Mouse (Mus musculus) ZHBTc4 (cell line): Measurements from ENCODE around the gene Fkbp9.
A peak's percentile ranks its signal among the peaks of the same experiment; 100 is the strongest.
"Not testable (repeated sequence)": the region's sequence is repeated elsewhere in the genome, so short reads cannot be mapped to it uniquely, and the experiment has no call there.

Experiments used
- DNase-seq: peaks from one replicate; pipeline ENCODE4 v3.0.0-alpha.2; 2011; ENCODE audit warnings: low read depth, low spot score

The Fkbp9 gene

GRCm38 (mm10) chr6:56837621-56838020 lies 5.8 kb downstream of the Fkbp9 start:
- no peak for DNase-seq

- no peak for DNase-seq
Observed at GRCm38 (mm10) chr6:56843229-56843628, 11.4 kb downstream of the Fkbp9 start.

DNA sequence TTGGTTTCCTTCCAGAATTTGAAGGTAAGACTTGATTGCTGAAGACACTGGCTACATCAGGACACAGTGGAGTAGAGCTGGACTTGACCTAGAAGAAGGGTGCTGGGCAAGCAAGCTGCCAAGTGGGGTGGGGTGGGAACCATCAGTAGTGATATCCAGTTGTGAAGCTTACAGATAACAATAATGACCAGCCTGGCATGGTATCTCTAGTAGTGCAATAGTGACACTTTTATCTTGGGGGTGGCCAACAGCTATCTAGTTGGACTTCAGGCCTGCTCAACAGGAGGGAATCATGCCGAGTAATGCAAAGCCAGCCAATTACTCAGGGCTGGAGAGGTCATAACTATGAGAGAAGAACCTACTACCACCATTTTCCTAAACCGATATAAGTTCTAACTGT lies 12.5 kb downstream of the Fkbp9 start:
- no peak for DNase-seq

DNA sequence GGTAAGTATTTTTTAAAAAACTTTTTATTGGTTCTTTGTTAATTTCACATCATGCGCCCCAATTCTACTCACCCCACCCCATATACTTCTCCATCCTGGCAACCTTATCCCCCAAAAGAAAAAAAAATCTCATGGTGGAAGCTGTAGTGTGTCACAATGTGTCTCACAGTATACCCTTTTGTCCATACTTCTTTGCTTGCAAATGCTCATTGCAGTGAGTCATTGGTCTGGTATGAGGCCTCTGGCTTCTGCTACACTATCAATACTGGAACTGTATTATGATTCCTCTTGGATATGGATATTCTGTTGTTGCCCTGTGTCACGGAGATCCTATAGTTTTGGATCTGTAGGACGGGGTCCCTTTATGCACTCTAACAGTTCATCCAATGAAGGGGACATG lies 17.1 kb downstream of the Fkbp9 start:
- DNase-seq, result no peak

DNA sequence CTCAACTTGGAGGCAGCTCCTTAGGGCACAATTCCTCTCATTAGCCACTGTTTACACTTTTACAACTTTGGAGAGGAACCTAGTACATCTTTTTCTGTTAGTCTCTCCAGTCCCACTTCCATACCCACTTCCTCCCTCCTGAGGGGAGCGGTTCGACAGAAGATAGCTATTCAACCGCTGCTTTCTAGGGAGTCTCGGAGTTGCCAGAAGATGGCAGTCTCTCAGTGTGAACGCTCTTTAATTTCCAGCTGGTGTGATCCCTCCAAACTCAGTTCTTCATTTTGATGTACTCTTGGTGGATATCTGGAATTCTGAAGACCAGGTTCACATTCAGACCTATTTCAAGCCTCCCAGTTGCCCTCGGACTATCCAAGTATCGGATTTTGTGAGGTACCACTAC lies 18.5 kb downstream of the Fkbp9 start:
- no peak for DNase-seq

GRCm38 (mm10) chr6:56854803-56855202 lies 22.9 kb downstream of the Fkbp9 start:
- no peak for DNase-seq

- DNase-seq, result no peak
Observed at GRCm38 (mm10) chr6:56856748-56857147, 24.9 kb downstream of the Fkbp9 start.

DNA sequence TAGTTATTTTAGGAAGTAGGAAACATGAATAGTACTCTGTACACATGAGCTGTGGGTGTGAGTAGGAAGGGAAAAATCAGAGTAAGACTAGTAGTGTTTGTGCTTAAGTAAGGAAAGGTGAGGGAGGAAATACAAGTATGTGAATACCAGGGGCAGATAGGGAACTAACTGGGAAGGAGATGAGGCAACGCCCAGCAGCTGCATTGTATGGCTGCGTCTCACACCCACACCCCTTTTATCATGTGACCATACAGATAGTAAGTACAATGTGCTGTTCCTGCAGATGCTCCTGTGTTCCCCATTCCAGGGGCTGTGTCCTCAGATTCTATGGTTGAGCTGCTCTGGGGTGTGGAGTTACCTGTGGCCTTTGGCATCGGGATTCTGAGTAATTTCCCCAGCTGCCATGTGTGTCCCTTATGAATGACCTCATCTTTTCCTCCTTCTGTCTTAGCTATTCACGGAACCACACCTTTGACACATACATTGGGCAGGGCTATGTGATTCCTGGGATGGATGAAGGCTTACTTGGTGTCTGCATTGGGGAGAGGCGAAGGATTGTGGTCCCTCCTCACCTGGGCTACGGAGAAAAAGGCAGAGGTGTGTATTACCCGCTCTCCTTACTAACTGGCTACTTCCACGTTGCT lies 28.5 kb downstream of the Fkbp9 start:
- no peak for DNase-seq

DNA sequence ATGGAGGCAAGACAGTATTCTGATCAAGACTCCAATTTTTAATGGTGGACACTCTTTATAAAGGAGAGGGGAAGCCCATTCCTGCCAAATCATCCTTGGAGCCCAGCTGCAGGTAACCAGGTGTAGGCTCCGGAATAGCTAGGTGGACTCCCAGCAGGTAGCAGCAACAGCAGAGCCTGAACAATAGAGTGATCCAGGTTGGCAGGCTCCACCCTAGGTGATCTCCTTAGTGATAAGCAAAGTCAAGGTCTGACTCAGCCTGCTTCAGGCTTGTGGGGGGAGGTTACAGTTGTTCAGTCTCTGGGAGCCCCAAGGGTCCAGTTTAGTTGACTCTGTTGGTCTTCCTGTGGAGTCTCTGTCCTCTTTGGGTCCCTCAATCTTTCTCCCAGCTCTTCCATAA lies 35.0 kb downstream of the Fkbp9 start:
- DNase-seq, result not testable (repeated sequence)

DNA sequence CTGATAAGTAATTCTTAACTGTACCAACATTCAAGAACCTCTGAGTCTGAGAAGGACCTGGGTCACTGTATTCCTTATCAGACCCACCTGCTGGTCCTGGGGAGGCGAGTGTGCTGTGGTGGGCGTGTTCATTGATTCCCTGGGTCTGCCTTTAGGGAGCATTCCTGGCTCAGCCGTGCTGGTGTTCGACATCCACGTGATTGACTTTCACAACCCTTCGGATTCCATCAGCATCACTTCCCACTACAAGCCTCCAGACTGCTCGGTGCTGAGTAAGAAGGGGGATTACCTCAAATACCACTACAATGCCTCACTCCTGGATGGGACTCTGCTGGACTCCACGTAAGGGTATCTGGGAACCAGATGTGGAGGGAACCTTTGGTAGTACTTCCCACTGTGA lies 36.7 kb downstream of the Fkbp9 start:
- DNase-seq, result peak; percentile 35

- no peak for DNase-seq
Observed at GRCm38 (mm10) chr6:56870027-56870426, 38.2 kb downstream of the Fkbp9 start.

DNA sequence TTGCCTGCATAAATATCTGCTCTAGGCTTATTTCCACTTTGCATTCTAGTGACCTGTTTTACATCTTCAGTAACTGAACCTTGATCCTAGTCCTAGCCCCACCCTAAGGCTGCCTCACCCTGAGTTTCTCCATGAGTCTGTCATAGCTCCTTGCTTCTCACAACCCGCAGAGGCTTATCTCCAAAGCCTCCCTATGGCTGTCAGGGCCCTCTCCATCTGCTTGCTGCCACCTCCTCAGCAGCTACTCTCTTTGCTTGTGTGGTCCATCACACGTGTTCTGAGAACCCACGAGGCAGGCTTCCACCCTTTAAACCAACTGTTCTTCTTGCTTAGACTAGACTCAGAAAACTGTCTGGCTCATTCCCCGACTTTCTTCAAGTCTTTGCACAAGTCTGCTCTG lies 45.0 kb downstream of the Fkbp9 start:
- no peak for DNase-seq

GRCm38 (mm10) chr6:56877985-56878384 lies 46.1 kb downstream of the Fkbp9 start:
- DNase-seq, result peak; percentile 26

DNA sequence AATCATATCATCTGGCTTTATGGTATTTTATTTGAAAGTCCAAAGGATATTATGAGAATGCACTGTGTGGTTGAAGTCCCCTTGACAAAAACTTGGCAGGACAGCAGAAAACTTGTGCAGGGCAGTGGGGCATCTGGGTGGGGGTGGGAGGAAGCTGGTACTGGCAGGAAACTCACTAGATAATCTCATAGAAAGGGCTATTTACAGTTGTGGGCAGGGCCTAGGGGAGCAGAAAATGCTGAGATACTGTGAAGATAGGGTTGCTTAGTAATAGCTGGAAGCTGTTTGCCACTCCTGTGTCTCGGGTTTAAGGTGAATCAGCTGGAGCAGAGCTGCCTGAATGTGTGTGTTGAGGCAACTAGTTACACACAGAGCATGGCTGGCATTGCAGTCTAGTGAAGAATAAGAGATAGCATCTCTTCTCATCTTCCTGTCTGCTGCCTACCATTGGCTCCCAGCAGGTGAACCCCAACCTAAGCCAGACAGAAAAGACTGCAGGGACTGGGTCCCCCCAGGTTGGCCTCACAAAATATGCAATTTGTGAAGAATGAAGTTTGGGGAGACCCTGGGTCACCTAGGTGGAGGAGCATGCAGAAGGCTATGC lies 47.6 kb downstream of the Fkbp9 start:
- DNase-seq, result no peak

DNA sequence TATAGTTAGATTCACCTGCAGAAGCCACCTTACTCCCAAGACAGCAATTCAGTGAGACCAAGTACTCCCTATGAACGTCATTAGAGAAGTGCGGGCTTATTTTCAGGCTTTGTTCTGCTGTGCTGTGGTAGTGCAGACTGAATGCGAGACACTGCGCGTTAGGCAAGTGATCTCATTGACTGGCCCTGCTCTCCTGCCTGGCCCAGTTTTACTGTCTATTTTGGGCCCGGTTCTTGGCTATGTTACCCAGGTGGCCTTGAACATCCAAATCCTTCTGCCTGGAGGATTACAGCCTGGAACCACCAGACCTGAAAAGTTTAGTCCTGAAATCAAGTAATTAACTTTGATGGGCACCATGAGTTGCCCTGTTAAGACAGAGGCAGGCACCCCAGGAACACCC lies 56.7 kb downstream of the Fkbp9 start:
- no peak for DNase-seq

DNA sequence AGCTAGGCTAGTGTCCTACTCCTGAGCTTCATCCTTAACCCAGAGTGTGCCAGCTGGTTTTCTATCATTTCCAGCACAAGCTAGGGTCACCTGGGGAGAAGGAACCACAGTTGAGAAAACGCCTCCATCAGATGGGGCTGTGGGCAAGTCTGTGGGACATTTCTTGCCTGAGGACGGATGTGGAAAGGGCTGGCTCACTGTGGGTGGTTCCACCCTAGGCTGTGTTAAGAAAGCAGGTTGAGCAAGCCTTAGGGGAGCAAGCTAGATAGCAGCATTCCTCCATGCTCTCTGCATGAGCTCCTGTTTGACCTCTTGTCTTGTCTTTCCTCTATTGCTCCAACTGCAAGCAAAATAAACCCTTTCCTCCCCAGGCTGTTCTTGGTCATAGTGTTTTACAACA lies 58.9 kb downstream of the Fkbp9 start:
- peak; percentile 11 for DNase-seq

GRCm38 (mm10) chr6:56899601-56900000 lies 67.7 kb downstream of the Fkbp9 start:
- no peak for DNase-seq

GRCm38 (mm10) chr6:56901336-56901735 lies 69.5 kb downstream of the Fkbp9 start:
- DNase-seq, result no peak

DNA sequence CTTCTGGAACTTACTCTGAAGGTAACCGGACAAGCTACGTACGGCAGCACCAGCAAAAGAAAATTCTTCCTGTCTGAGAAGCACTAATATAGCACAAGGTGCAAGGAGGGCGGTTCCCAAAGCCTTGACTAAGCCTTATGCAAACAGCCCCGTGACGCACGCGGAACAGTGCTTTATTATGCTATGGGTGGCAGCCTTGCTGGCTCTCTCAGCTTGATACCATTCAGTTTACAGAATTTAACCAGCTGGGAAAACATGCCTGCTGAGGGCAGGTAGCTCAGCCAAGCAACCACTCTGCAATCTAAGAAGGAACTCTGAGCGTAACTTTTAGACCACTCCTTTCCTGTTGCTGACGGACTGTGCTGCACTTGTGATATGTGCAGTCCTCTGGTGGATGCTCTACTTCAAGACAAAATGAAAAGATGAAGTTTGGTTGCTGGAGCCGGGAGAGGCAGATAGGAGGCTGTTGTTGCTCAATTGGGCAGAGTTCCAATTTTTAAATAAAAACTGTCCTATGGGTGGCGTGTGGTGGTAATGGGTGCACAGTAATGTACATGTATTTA lies 70.0 kb downstream of the Fkbp9 start:
- DNase-seq, result peak; percentile 87

DNA sequence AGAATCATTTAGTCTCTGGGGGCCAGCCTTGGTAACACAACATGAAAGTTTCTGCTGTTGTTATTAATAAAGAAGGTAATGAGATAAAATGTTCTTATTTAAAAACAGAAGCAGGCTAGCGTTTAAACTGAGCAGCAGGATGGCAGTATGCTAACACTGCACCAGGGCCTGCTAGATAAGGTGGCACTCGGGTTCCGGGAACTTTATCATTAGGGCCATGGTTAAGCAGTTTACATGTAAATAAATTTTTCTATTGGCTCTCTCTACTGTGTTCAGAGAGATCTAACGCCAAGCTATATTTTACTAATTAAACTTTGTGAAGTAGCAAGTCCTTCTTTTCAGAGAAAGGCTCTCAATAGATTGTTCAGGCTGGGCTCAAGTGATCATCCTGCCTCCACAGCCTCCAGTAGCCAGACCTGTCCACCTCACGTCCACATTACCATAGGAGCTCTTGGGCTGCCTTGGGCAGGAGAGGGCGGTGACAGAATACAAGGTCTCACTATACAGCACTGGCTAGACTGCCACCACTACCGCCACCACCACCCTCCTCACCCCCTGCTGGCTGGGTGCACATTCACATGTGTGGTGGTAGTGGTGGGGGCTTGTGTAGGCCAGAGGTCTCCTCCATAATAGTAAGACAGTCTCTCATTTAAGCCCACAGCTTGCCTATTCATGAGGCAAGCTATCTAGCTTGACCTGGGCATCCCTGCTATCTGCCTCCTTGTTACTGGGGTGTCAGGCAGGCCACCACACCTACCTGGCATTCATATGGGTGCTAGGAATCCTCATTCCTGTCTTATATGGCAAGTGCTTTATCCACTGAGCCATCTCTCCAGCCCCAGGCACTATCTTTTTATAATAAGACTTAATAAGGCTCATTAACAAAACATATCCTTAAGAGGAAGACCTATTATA lies 71.0 kb downstream of the Fkbp9 start:
- DNase-seq, result no peak

DNA sequence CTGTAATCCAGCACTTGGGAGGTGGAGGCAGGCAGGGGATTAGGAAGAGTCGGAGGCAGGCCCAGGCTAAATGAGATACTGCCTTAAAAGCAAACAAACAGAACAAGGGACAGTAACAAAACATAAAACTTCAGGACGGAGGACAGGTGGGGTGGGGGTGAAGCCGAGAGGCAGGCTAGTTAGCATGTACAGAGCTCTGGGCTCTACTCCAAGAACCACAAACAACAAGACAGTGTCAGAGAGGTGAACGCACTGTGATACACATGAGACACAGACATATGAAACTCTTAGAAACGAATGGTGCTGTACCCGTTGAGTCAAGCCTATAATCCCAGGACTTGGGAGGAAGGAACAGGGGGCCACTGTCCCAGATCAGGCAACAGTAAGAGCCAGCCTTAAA lies 72.0 kb downstream of the Fkbp9 start:
- DNase-seq, result no peak

DNA sequence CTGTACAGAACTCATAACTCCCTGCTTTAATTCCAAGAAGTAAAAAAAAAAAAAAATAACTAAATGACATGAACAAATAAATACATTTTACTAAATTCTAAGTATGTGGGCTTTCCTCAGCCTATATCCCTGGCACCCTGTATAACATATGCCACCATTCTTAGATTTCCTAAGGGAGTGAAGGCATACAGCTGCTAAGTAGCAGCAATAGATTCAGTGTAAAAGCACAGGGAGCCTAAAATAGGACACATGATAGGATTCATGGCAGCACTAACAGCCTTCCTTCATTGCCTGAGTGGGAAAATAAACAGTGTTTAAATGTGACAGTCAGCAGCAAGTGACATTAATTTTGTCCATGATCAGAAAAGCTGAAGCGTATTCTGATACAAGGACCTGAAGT lies 72.5 kb downstream of the Fkbp9 start:
- DNase-seq, result no peak
